22 mouse cellular contexts compared by ENCODE assay signal in the genomic region with DNA sequence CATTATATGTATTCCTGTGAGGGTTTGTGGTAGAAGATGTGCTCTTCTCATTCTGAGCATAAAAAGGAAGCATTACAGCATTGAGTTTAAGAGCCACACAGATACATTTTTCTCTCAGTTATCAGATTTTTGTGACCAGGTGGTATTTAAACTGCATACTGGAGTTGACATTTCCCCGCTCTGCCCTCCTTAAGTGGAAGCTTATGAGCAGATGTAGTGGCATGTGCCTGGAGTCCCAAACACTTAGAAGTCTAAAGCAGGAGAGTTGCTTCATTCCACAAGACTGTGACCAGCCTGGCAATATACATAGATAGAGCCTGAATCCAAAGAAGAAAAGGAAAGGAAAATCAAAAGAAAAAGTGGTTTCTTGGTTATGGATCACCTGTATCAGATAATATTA.
DNase-seq lines count a peak whose midpoint lies in the region; ATAC-seq and TF ChIP-seq lines count a peak whose summit lies in the region.
"Had no signal": no experiment of that assay in that cellular context is flagged by ENCODE, and none has a peak within 500 bp of the region (broad histone marks: within the 10 kb centered on the region; RNA-seq: fewer than 3 reads in every experiment).

No protein-coding gene starts in this region.

- 50% methylated on average over 1 of the region's 1 CpGs for WGBS in lung, embryonic 16.5 days

- no peak overlapping the region for H3K9ac ChIP-seq in lung, embryonic 16.5 days (ENCODE audit: low read length)
- H3K9ac ChIP-seq: embryonic facial prominence, embryonic 13.5 days; embryonic facial prominence, embryonic 15.5 days; forebrain, embryonic 12.5 days had no signal

- peak overlapping the region; percentile 54 for H3K27ac ChIP-seq in left cerebral cortex, adult 2 months
- no peak overlapping the region for H3K27ac ChIP-seq in lung, embryonic 16.5 days (ENCODE audit: low read length)
- H3K27ac ChIP-seq: embryonic facial prominence, embryonic 13.5 days; embryonic facial prominence, embryonic 15.5 days; forebrain, embryonic 10.5 days; forebrain, embryonic 12.5 days had no signal

- intact Hi-C loops in left cerebral cortex, adult 2 months (cut with DNase I) = loop anchor here (10.0 kb wide), 2 partner anchors 312 to 658 kb away; a partner anchor contains a TSS
- intact Hi-C loops in left cerebral cortex, postnatal 36 days (cut with DNase I) = loop anchor here (10.0 kb wide), 1 partner anchor 312 kb away; no protein-coding TSS in a partner anchor

- H3K9me3 ChIP-seq in lung, embryonic 16.5 days (ENCODE audit: control insufficient read depth, low read length) = no peaks in the 10 kb centered on the region
- H3K9me3 ChIP-seq: embryonic facial prominence, embryonic 13.5 days; embryonic facial prominence, embryonic 15.5 days; forebrain, embryonic 10.5 days; forebrain, embryonic 12.5 days had no signal

- H3K27me3 ChIP-seq in lung, embryonic 16.5 days (ENCODE audit: control insufficient read depth, insufficient read depth, low read depth, low read length) = no peaks in the 10 kb centered on the region
- H3K27me3 ChIP-seq: embryonic facial prominence, embryonic 13.5 days; embryonic facial prominence, embryonic 15.5 days; forebrain, embryonic 12.5 days had no signal

- H3K36me3 ChIP-seq in lung, embryonic 16.5 days (ENCODE audit: control insufficient read depth, insufficient read depth, low read length) = no peaks in the 10 kb centered on the region
- H3K36me3 ChIP-seq: embryonic facial prominence, embryonic 13.5 days; embryonic facial prominence, embryonic 15.5 days; forebrain, embryonic 10.5 days; forebrain, embryonic 12.5 days had no signal

- no peak overlapping the region for H3K4me3 ChIP-seq in left cerebral cortex, adult 2 months
- H3K4me3 ChIP-seq in lung, embryonic 16.5 days (ENCODE audit: low read length) = no peak overlapping the region
- H3K4me3 ChIP-seq: embryonic facial prominence, embryonic 13.5 days; embryonic facial prominence, embryonic 15.5 days; erythroblast, embryonic 14.5 days; forebrain, embryonic 10.5 days; forebrain, embryonic 12.5 days had no signal

- DNase-seq in left cerebral cortex, adult 2 months (ENCODE audit: extremely low spot score in 1 of 2, low spot score in 2 of 2) = no peak
- no peak for DNase-seq in left cerebral cortex, postnatal 36 days (ENCODE audit: low spot score in 2 of 2)
- no peak for DNase-seq in lung, postnatal 10 days
- peak; percentile 53 for DNase-seq in brain, adult 2 months (ENCODE audit: low read depth, low spot score)
- peak; percentile 19 for DNase-seq in telencephalon, adult 2 months (ENCODE audit: low read depth, low spot score)
- no peak for DNase-seq in frontal cortex, postnatal 10 days (ENCODE audit: low spot score in 2 of 2)
- DNase-seq: adrenal gland, adult 2 months; adrenal gland, postnatal 10 days; adrenal gland, postnatal 25 days; cerebellum, adult 11-12 months; cerebellum, adult 9-10 months; cerebellum, postnatal 10 days; cerebellum, postnatal 25 days; embryo, embryonic 11 days had no signal

- no peaks in the 10 kb centered on the region for H3K4me1 ChIP-seq in lung, embryonic 16.5 days (replicated peaks; ENCODE audit: control insufficient read depth, insufficient read depth, low read length)
- H3K4me1 ChIP-seq: embryonic facial prominence, embryonic 13.5 days; embryonic facial prominence, embryonic 15.5 days; forebrain, embryonic 12.5 days had no signal

- peak; percentile 60; the same call in 1 of the 2 replicates for ATAC-seq in lung, embryonic 16.5 days (ENCODE audit: low read depth)
- ATAC-seq: forebrain, embryonic 14.5 days; forebrain, embryonic 16.5 days had no signal

- TF ChIP-seq CTCF in left cerebral cortex, adult 2 months (IDR thresholded peaks at IDR 0.05) = no peak

- H3K4me2 ChIP-seq in lung, embryonic 16.5 days (ENCODE audit: low read depth, low read length) = no peak overlapping the region
- H3K4me2 ChIP-seq: embryonic facial prominence, embryonic 13.5 days; embryonic facial prominence, embryonic 15.5 days; forebrain, embryonic 12.5 days had no signal

Comparison
In these comparisons a context has a peak if more than half of its experiments do, and no peak if none do; other contexts are left out.
1. DNase-seq: peak in brain, adult 2 months (single experiment) and telencephalon, adult 2 months (single experiment); none in left cerebral cortex, adult 2 months (0 of 2), left cerebral cortex, postnatal 36 days (0 of 2), lung, postnatal 10 days (single experiment) and frontal cortex, postnatal 10 days (0 of 2).